Mouse (Mus musculus) kidney, embryonic 14.5 days (tissue): ENCODE results near the gene Ghrl. TPM values are rescaled to one million over a fixed set of nuclear protein-coding genes. Genes with fewer than 3 reads are reported as not detected.

ENCODE experiments used
- ATAC-seq: fragments of 200-750 bp; cut with Nextera tagmentation; 2 replicates; pipeline ENCODE4 v1.8.0; 2017; ENCODE audit warnings: moderate number of reproducible peaks, mild to moderate bottlenecking, moderate TSS enrichment, moderate library complexity; ENCODE audit not compliant: low FRiP score, low TSS enrichment
- H3K27ac ChIP-seq: fragments of 300-500 bp; sonication (generic); 2 replicates; pipeline ENCODE4 v1.5.1; 2014; ENCODE audit warnings: low read depth, mild to moderate bottlenecking, low read length, moderate library complexity, mixed read lengths
- H3K27me3 ChIP-seq: fragments of 300-500 bp; sonication (generic); 2 replicates; pipeline ENCODE4 v1.6.1; 2014; ENCODE audit warnings: mild to moderate bottlenecking, low read length; ENCODE audit not compliant: control insufficient read depth, insufficient read depth
- H3K36me3 ChIP-seq: fragments of 300-500 bp; sonication (generic); 2 replicates; pipeline ENCODE4 v1.6.1; 2014; ENCODE audit warnings: low read length, mixed read lengths; ENCODE audit not compliant: control insufficient read depth, insufficient read depth
- H3K4me1 ChIP-seq: fragments of 300-500 bp; sonication (generic); 2 replicates; pipeline ENCODE4 v1.6.1; 2014; ENCODE audit warnings: low read length, mixed read lengths; ENCODE audit not compliant: control insufficient read depth, insufficient read depth
- H3K4me2 ChIP-seq: fragments of 300-500 bp; sonication (generic); replicated peaks from 2 replicates; pipeline ENCODE4 v1.6.1; 2014; ENCODE audit warnings: low read depth, mild to moderate bottlenecking, low read length
- H3K4me3 ChIP-seq: fragments of 300-500 bp; sonication (generic); 2 replicates; pipeline ENCODE4 v1.5.1; 2014; ENCODE audit warnings: mild to moderate bottlenecking, low read length
- H3K9ac ChIP-seq: fragments of 300-500 bp; sonication (generic); 2 replicates; pipeline ENCODE4 v1.6.1; 2014; ENCODE audit warnings: low read depth, mild to moderate bottlenecking, low read length, moderate library complexity
- H3K9me3 ChIP-seq: fragments of 300-500 bp; sonication (generic); 2 replicates; pipeline ENCODE4 v1.6.1; 2016; ENCODE audit warnings: low read length; ENCODE audit not compliant: control insufficient read depth
- WGBS: fragments of 180-500 bp; shearing (Covaris S2); extraction: QIAGEN DNeasy Blood & Tissue Kit; methylation state at CpG from one replicate; pipeline ENCODE4 v1.1.7; 2014; 5-methylcytosine and 5-hydroxymethylcytosine counted together
- polyA plus RNA-seq: library from polyadenylated mRNA; unstranded; fragments of >200 nt; fragmentation: Nextera tagmentation; extraction: Ambion mirVana; gene quantifications from 2 replicates; pipeline ENCODE4 v1.2.1, GENCODE M21; 2014

The Ghrl gene
- polyA plus RNA-seq, 1 experiment from 2014 or later, result 0.60 TPM

DNA sequence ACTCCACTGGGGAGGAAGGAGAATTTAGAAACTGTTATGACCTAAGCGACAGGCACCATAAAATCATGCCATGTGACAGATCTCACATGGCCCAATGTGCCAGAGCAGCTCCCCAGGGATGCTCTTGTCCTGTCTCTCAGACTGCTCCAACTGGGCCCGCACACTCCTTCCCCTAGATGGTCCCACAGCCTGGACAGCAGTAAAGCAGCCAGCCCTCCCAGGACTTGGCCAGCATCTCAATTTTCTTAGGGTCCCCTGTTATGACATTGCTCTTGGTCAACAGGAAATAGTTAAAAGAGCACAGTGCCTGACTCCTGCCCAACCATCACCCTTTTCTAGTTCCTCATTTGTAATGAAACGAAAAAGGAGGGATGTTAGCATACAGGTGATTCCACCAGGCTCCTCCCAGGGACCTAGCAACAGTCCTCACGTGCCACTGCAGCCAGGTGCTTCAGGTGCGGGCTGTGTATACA, 27.0 kb downstream of the Ghrl start:
- no peaks in the 10 kb centered on the region for H3K27me3 ChIP-seq
- peaks cover 22% of the 10 kb centered on the region for H3K4me1 ChIP-seq
- H3K27ac ChIP-seq, result no peak overlapping the region
- ATAC-seq, result no peak
- no peaks in the 10 kb centered on the region for H3K36me3 ChIP-seq
- WGBS, result 82% methylated on average over 5 of the region's 5 CpGs
- no peak overlapping the region for H3K4me2 ChIP-seq
- no peak overlapping the region for H3K9ac ChIP-seq
- H3K9me3 ChIP-seq, result no peaks in the 10 kb centered on the region
- H3K4me3 ChIP-seq, result no peak overlapping the region

- Histone ChIP-seq H3K4me1 (peaks cover 20% of the 10 kb centered on the region), H3K27ac (peak overlapping the region; percentile 91), H3K4me2 (peak overlapping the region; percentile 39), H3K9me3 (no peaks in the 10 kb centered on the region), H3K4me3 (peak overlapping the region; percentile 13; the same call in 1 of the 2 replicates), H3K27me3 (no peaks in the 10 kb centered on the region), H3K9ac (peak overlapping the region; percentile 44; the same call in 1 of the 2 replicates), H3K36me3 (no peaks in the 10 kb centered on the region)
- WGBS, result 60% methylated on average over 4 of the region's 4 CpGs
- no peak for ATAC-seq
Observed at GRCm38 (mm10) chr6:113691084-113691462, 28.6 kb downstream of the Ghrl start.

GRCm38 (mm10) chr6:113690400-113691083, 29.1 kb downstream of the Ghrl start:
- H3K4me2 ChIP-seq, result peak overlapping the region; percentile 39
- H3K27ac ChIP-seq, result peak overlapping the region; percentile 91
- peak; percentile 78 for ATAC-seq
- no peaks in the 10 kb centered on the region for H3K27me3 ChIP-seq
- peak overlapping the region; percentile 13; the same call in 1 of the 2 replicates for H3K4me3 ChIP-seq
- WGBS, result 2% methylated on average over 14 of the region's 14 CpGs
- H3K9me3 ChIP-seq, result no peaks in the 10 kb centered on the region
- peaks cover 16% of the 10 kb centered on the region for H3K4me1 ChIP-seq
- H3K9ac ChIP-seq, result peak overlapping the region; percentile 44; the same call in 1 of the 2 replicates
- H3K36me3 ChIP-seq, result no peaks in the 10 kb centered on the region

- no peaks in the 10 kb centered on the region for H3K36me3 ChIP-seq
- peak overlapping the region; percentile 32; the same call in 1 of the 2 replicates for H3K9ac ChIP-seq
- no peaks in the 10 kb centered on the region for H3K9me3 ChIP-seq
- 3% methylated on average over 7 of the region's 7 CpGs for WGBS
- peak overlapping the region; percentile 39 for H3K4me2 ChIP-seq
- H3K4me1 ChIP-seq, result peaks cover 16% of the 10 kb centered on the region
- H3K4me3 ChIP-seq, result 0 out of 2 replicates have a peak overlapping the region, but pooled peaks have one; percentile 13
- peak; percentile 86 for ATAC-seq
- peak overlapping the region; percentile 91 for H3K27ac ChIP-seq
- no peaks in the 10 kb centered on the region for H3K27me3 ChIP-seq
Observed at GRCm38 (mm10) chr6:113690008-113690399, 29.7 kb downstream of the Ghrl start.

- H3K27ac ChIP-seq, result no peak overlapping the region
- H3K4me1 ChIP-seq, result peaks cover 16% of the 10 kb centered on the region
- H3K9me3 ChIP-seq, result no peaks in the 10 kb centered on the region
- H3K4me3 ChIP-seq, result no peak overlapping the region
- H3K36me3 ChIP-seq, result no peaks in the 10 kb centered on the region
- no peak overlapping the region for H3K9ac ChIP-seq
- WGBS, result 55% methylated on average over 8 of the region's 8 CpGs
- no peaks in the 10 kb centered on the region for H3K27me3 ChIP-seq
- no peak for ATAC-seq
- no peak overlapping the region for H3K4me2 ChIP-seq
Observed at GRCm38 (mm10) chr6:113686551-113687125, 33.0 kb downstream of the Ghrl start.

- ATAC-seq, result no peak
- no peak overlapping the region for H3K4me3 ChIP-seq
Observed at GRCm38 (mm10) chr6:113683081-113683825, 36.4 kb downstream of the Ghrl start.

GRCm38 (mm10) chr6:113681271-113681670, 38.4 kb downstream of the Ghrl start:
- no peak overlapping the region for H3K4me2 ChIP-seq
- H3K36me3 ChIP-seq, result no peaks in the 10 kb centered on the region
- 0 out of 2 replicates have a peak, but pooled peaks cover 6% of the 10 kb centered on the region for H3K4me1 ChIP-seq
- H3K27ac ChIP-seq, result no peak overlapping the region
- no peaks in the 10 kb centered on the region for H3K27me3 ChIP-seq
- 21% methylated on average over 4 of the region's 4 CpGs for WGBS
- peak; percentile 55; the same call in 1 of the 2 replicates for ATAC-seq
- H3K9ac ChIP-seq, result no peak overlapping the region
- H3K4me3 ChIP-seq, result no peak overlapping the region
- no peaks in the 10 kb centered on the region for H3K9me3 ChIP-seq

More at GRCm38 (mm10) chr6:113683081-113683825, 36.4 kb downstream of the Ghrl start:
- H3K4me2 ChIP-seq, result no peak overlapping the region
- no peaks in the 10 kb centered on the region for H3K36me3 ChIP-seq
- no peaks in the 10 kb centered on the region for H3K4me1 ChIP-seq
- no peak overlapping the region for H3K27ac ChIP-seq
- H3K9ac ChIP-seq, result no peak overlapping the region
- H3K27me3 ChIP-seq, result no peaks in the 10 kb centered on the region
- no peaks in the 10 kb centered on the region for H3K9me3 ChIP-seq
- WGBS, result 89% methylated on average over 10 of the region's 10 CpGs

GRCm38 (mm10) chr6:113679993-113680566, 39.6 kb downstream of the Ghrl start:
- H3K9ac ChIP-seq, result no peak overlapping the region
- no peaks in the 10 kb centered on the region for H3K36me3 ChIP-seq
- no peak for ATAC-seq
- H3K4me3 ChIP-seq, result no peak overlapping the region
- 0 out of 2 replicates have a peak, but pooled peaks cover 6% of the 10 kb centered on the region for H3K4me1 ChIP-seq
- no peak overlapping the region for H3K4me2 ChIP-seq
- no peaks in the 10 kb centered on the region for H3K27me3 ChIP-seq
- H3K9me3 ChIP-seq, result no peaks in the 10 kb centered on the region
- no peak overlapping the region for H3K27ac ChIP-seq
- WGBS, result 85% methylated on average over 9 of the region's 9 CpGs
